In genomic region chr10:10737041-10737681, GRCm38 (mm10) we compare ENCODE assay signal across 10 mouse cellular contexts. TPM values are rescaled to one million over a fixed set of nuclear protein-coding genes. Genes with fewer than 3 reads are reported as not detected.
DNase-seq lines count a peak whose midpoint lies in the region; ATAC-seq and TF ChIP-seq lines count a peak whose summit lies in the region.
"Had no signal": no experiment of that assay in that cellular context is flagged by ENCODE, and none has a peak within 500 bp of the region (broad histone marks: within the 10 kb centered on the region; RNA-seq: fewer than 3 reads in every experiment).

No protein-coding gene starts in this region.

- TF ChIP-seq CTCF in kidney, postnatal 0 days (IDR thresholded peaks at IDR 0.05; ENCODE audit: low read depth) = no peak

- H3K9ac ChIP-seq in kidney, postnatal 0 days (ENCODE audit: low read depth, low read length) = no peak overlapping the region
- H3K9ac ChIP-seq: hindbrain, embryonic 15.5 days had no signal

- no peak overlapping the region for H3K4me2 ChIP-seq in kidney, postnatal 0 days (ENCODE audit: low read length)
- H3K4me2 ChIP-seq: hindbrain, embryonic 15.5 days had no signal

- H3K36me3 ChIP-seq in kidney, postnatal 0 days (ENCODE audit: insufficient read depth, low read length) = no peaks in the 10 kb centered on the region
- H3K36me3 ChIP-seq: hindbrain, embryonic 15.5 days had no signal

- H3K4me1 ChIP-seq in kidney, postnatal 0 days (replicated peaks; ENCODE audit: insufficient read depth, low read length) = no peaks in the 10 kb centered on the region
- H3K4me1 ChIP-seq: hindbrain, embryonic 15.5 days had no signal

- H3K27me3 ChIP-seq in kidney, postnatal 0 days (ENCODE audit: insufficient read depth, low read length) = no peaks in the 10 kb centered on the region
- H3K27me3 ChIP-seq: hindbrain, embryonic 15.5 days had no signal

- 49% methylated on average over 1 of the region's 1 CpGs for WGBS in kidney, postnatal 0 days

- no peaks in the 10 kb centered on the region for H3K9me3 ChIP-seq in kidney, postnatal 0 days (replicated peaks; ENCODE audit: low read length)
- H3K9me3 ChIP-seq: hindbrain, embryonic 15.5 days had no signal

- DNase-seq in kidney, postnatal 0 days (ENCODE audit: low spot score) = peak; percentile 79
- no peak for DNase-seq in kidney, adult 18-20 months
- peak; percentile 63 for DNase-seq in fat pad, adult 2 months (ENCODE audit: extremely low read depth, low read depth, low spot score)
- DNase-seq in kidney, postnatal 4 days = peak; percentile 44 to 57
- DNase-seq in embryo, embryonic 11 days = no peak
- DNase-seq in urinary bladder, postnatal 25 days (ENCODE audit: low spot score) = no peak
- DNase-seq: retina, postnatal 1 day had no signal

- H3K27ac ChIP-seq in kidney, postnatal 0 days = no peak overlapping the region
- H3K27ac ChIP-seq: hindbrain, embryonic 15.5 days had no signal

- no peak overlapping the region for H3K4me3 ChIP-seq in kidney, postnatal 0 days (replicated peaks; ENCODE audit: low read depth, low read length)
- H3K4me3 ChIP-seq: hindbrain, embryonic 15.5 days had no signal

- ATAC-seq in kidney, postnatal 0 days (replicated peaks; ENCODE audit: low FRiP score, low read depth) = no peak
- peak; percentile 95 for ATAC-seq in megakaryocyte-erythroid progenitor cell, adult 5-6 weeks (replicated peaks; ENCODE audit: low FRiP score, low TSS enrichment, poor library complexity, severe bottlenecking)
- no peak for ATAC-seq in granulocyte monocyte progenitor cell, adult 5-6 weeks (replicated peaks; ENCODE audit: poor library complexity, severe bottlenecking)

RNA-seq across cellular contexts. Expression of gene Gm10944, which starts 56.0 kb away (rescaled TPM):
- polyA plus RNA-seq in kidney, postnatal 0 days (2015; fragmentation: Nextera tagmentation; extraction: Ambion mirVana) = not detected in 2 replicates
- not detected in 2 replicates for total RNA-seq in megakaryocyte-erythroid progenitor cell, adult 5-6 weeks (2014; fragmentation: Nextera tagmentation)
- not detected in 2 replicates for total RNA-seq in megakaryocyte-erythroid progenitor cell, adult 5-6 weeks (2017)
- not detected in 2 replicates for total RNA-seq in granulocyte monocyte progenitor cell, adult 5-6 weeks (2014; fragmentation: Nextera tagmentation)
- total RNA-seq in granulocyte monocyte progenitor cell, adult 5-6 weeks (2017) = not detected in 2 replicates
- polyA plus RNA-seq: hindbrain, embryonic 15.5 days had no signal

Comparison
In these comparisons a context has a peak if more than half of its experiments do, and no peak if none do; other contexts are left out.
1. DNase-seq: peak in kidney, postnatal 0 days (single experiment), fat pad, adult 2 months (single experiment) and kidney, postnatal 4 days (2 of 2); none in kidney, adult 18-20 months (single experiment), embryo, embryonic 11 days (single experiment) and urinary bladder, postnatal 25 days (single experiment).